Mouse (Mus musculus) spleen, postnatal 14 days (tissue): ENCODE data around the gene Bicc1.
"Not testable (repeated sequence)": the region's sequence is repeated elsewhere in the genome, so short reads cannot be mapped to it uniquely, and the experiment has no call there.

Experiments used
- DNase-seq, 2 experiments: peaks; one replicate each; pipeline ENCODE4 v3.0.0; 2021 to 2022; ENCODE audit warnings: low spot score in 2 of 2

Gene Bicc1

DNA sequence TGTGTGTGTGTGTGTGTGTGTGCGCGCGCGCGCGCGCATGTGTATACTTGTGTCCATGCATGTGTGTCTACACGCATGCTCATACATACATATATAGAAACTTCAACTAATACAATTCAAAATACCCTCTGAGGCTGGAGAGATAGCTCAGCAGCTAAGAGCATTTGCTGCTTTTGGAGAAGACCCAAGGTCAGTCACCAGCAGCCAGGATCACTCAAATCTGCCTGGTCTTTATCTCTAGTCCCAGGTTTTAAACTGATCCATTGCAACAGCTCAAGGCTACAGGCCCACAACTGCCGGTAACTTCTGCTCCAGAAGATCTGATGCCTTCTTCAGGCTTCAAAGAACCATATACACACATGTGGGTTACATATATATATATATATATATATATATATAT, 163.4 kb downstream of the Bicc1 start:
- DNase-seq, result no peak

DNA sequence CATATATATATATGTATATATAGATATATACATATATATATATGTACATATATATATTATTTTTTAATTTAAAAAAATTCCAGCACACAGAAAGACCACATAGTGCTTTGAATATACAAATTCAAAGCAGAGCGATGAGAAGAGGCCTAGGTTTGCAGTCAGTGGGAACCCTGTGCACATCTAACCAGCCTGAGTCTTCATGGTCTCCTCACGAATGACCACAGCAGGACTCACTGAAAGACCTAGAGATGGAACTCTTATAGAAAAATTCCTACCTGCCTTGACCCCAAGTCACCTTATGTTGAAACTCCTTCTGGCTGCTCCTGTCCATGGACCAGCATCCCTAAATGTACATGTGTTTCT, 165.4 kb downstream of the Bicc1 start:
- DNase-seq, result no peak

DNA sequence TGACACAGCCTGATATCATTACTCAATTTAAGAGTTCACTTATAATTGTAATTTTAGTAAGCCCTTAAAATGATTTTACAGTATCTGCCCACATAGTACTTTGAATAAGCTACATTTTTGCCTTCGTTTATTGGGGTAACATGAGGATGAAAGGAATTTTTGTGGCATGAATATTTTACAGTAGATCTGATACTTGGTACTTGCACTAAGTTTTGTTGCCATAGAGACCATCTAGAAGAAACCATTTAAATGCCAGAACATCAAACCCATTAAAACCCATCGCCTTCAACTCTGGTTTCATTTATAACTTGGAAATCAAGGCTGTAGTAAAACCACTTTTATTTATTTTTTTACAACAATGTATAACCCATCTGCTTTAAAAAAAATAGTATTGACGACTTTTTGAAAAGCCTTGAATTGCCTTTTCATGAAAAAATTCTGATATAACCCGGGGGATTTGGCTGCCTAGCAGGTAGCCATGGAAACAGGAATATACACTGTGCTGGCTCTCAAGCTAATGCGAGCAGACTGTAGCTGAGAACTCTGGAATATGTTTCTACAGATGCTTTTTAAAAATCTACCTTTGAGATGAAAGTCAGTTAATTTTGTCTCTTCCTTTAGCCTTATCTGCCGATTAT, 165.9 kb downstream of the Bicc1 start:
- no peak for DNase-seq

DNA sequence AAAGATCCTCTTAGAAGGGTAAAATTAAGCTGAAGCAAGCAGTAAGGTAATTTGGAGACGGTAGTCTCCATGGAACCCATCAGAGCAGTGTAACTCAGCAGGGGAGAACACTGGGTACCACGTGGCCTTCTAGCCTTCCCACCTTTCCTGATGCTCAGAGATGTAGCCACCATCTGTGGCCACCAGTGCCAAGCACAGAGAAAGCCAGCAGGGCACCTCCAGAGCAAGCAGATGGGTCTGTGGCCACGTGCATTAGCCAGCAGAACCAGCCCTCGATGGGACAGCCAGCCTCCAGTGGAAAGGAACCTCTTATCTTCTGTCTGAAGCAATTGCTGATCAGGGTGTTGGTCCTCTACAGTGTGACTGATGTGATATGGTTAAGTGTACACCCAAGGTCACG, 172.1 kb downstream of the Bicc1 start:
- no peak for DNase-seq

DNA sequence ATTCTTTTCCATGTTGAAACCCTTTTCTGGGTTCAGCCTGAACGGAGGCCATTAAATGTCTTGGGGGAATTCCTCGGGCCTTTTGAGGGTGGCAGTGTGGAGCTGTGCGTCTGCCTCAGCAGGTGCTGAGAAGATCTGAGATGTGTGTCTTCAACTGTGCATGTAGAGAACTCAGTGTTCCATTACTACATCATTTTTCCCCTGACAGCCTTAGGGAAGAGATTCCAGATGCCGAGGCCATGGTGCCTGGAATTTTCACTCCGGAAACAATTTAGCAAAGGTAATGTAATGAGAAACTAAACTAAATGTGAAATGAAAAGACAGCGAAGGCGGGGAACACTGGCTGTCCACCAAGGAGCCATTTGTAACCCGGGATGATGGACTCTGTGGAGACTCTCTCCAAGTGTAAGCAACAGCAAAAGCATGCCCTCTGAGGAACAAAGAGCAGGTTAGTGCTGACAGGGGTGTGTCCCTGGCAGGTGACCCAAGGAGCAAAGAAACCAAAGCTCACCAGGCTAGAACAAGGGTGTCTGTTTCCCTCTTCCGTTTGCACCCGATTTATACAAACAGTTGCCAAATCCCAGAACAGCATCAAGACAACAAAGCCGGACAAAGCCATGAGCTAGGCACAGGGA, 176.3 kb downstream of the Bicc1 start:
- no peak for DNase-seq

DNA sequence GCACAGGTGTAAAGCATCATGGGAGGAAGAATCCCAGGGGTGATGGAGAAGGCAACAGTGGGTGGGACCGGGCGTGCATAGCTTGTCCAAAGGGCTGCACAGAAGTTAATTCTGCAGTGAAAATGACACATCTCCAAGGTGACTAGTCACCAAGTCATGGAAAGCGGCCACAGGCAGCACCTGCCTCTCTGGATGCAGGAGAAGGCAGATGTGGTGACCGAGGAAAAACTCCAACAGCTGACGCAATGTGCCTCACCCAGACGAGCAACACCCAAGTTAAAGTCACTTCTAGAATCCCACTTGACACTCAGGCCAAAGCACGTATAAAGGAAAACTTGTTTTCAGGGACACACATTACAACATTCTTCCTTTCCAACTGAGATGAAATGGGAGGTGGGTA, 177.3 kb downstream of the Bicc1 start:
- no peak for DNase-seq

DNA sequence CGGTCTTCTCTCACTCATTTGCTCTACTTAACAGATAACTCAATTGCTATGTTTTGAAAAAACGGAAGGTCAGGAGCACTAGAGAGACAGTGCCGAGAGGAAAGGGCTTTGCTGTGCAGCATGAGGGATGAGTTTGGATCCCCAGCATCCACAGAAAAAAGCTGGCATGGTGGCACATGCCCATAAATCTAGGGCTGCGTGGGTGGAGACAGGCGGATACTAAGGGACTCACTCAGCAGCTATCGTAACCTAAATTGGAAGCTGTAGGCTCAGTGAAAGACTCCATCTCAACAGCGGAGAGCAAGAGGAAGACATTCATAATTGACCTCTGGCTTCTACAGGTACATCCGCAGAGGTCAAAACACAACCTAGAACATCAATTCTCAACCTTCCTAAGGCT, 179.8 kb downstream of the Bicc1 start:
- DNase-seq, result no peak

DNA sequence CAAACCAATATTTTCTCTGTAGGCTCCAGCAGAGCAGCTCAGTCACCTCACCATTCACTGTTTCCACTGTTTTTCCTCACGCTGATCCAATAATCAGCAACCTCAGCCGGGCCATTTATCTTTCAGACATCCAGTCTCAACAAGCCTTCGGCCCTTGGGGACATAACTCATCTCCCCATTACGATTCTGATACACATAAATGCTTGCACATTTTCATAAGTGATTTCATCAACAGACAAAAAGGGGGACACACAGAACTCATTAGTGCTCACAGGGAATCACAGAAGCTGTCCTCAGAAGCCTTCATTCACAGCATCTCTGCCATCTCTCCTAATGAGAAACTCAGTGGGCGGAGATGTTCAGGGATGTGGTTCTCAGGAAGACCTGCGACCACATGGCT, 182.4 kb downstream of the Bicc1 start:
- DNase-seq, result no peak

DNA sequence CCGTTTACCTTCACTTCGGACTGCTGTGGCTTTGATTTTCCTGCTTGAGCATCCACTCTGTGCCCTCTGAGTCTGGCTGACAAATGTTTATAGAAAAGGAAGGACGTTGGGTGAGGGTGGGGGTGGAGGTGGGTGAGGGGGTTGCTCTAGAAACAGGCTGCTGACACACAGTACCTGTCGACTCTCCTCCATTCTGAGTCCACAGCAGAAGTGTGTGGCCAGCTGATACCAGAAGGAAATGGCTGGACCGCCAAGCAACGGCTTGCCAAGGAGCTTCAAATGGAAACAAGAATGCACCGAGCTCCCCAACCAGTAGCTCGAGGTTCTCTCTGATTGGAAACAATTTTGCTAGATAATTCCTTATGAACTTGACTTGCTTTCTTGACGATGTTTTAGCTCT, 182.9 kb downstream of the Bicc1 start:
- no peak for DNase-seq

DNA sequence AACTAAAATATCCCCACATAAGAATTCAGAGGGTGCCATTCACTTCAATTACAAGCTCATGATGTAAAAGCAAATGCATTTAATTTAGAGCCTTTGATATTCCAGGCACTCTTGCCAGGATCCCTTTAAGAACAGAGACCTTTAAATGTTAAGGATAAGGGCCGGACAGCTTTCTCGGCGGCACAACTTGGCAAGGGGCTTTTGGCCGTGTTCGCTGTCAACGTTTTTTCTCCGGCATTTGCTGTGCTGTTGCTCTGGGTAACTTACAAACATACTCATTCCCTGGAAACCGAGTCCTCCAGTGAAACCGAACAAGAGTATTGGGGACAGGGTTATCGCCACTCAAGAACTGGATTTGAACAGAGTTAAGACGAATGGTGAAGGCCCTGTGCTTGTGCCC, 188.3 kb downstream of the Bicc1 start:
- no peak for DNase-seq

DNA sequence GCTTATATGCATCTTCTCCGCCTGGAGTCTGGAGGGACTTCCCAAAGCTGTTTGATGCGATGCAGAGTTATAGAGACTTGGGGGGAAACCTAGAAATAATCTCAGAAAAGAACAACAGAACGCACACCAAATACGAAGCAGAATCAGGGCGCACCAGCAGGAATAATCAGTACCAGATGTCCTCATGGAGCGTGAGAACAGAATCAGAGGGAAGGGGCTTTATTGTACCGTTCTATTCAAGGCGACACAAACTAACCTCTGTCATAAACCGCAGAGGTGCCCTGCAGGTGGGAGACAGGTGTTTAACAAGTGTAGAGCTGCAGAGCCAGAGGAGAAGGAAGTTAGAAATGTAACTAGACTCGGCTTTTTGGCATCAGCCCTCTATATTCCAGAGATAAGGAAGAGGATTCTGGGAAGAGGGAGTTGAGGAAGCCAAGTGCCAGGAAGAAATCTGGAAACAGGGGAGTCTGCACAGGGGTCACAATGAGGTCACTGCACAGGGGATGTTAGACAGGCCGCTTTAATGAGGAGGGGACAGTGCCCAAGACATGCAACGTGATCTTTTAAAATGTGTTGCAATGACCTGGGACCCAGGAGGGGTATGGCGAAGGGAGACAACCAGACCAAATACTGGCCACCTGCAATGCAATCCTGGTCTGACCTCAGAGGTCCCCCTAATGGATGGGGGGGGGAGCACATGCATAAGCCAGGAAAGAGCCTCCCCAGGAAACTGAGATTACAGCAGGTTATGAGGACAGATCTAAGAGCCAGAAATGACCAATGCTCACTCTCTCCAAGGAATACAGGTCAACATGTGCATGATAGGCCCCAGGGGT, 190.4 kb downstream of the Bicc1 start:
- no peak for DNase-seq

DNA sequence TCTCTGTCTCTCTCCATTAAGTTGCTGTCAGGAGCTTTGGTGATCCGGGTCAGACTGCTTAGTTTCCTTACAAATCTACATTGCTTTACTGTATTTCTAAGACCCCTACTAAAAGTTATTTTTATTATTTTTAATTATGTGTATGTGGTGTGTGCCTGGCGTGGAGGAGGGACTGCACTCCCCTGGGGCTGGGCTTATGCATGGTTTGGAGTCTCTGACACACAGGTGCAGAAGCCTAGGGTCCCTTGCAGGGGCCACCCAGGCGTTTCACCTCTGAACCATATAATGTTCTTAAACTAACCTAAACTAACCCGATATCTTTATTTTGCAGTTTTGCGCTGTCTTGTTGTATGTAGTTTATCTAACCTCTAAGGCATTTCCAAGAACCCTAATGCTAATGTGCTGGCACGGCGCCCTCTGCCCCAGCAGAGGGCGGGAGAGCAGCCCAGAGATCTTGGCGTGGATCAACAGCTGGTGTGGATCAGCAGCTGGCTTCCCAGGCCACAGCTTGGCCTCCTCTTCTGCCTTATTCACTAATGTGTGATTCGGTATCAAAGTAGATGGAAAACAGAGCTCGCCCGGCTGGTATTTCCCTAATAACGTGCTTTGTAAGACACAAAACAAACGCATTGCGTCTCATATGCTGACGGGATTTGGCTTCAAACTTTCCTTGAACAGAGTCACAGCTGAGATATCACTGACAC, 192.7 kb downstream of the Bicc1 start:
- DNase-seq, result no peak

DNA sequence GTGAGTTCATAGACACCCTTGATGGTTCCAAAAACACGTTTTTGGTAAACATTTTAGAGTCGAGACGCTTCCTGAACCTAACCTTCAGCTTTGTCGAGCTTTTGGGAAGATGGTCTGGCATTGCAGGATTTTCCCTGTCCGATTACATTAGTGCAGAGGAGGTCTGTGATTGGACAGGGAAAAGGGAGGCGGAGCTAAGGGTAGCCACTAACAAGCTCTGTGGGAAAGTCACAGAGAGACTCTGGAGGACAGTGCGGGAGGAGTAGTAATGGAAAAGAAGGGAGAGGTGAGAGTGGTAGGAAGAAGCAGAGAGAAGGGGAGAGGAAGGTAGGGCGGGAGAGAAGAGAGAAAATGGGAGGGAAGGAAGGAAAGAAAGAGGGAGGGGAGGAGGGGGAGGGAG, 194.8 kb downstream of the Bicc1 start:
- no peak for DNase-seq

DNA sequence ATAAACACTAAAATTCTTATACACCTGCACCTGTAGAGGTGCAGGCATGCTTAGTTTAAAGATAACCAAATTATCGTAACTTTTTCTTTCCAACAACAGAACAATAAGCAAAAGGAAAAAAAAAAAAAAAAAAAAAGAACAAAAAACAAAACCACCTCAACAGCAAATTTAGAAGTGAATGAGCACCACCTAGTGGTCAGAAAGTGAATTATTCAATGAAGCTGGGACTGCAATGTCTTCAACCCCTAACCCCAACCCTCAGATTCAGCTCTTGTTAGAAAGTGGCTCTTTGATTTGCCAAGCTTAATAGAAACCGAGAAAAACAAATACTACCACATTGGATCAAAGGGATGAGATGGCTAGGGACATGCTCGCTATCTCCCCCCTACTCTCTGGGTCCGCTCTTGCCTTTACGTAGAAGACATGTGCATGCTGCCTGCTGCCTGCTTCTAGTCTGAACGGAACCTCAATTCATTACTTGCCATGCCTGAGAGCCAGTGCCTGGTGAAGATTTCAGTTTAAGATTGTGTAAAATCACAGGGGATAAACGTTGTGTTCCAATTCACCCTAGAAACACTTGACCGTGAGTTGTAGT, 195.8 kb downstream of the Bicc1 start:
- no peak for DNase-seq

DNA sequence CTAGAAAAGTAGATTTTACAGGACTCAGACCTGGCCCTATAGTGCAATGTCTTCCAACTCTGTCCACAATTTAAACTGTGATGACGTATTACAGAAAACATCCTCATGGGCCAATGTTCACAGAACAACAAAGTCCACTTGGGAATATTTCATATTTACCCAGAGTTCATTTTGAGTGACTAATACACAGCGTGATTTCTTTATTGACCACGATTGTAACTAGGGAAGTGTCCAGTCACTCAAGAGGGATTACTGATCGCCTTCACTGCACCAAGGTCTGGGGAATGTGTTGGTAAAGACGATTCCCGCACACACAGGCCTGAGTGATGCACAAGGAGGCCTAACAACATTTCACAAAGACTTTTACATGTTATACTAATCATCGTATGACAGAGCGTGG, 197.9 kb downstream of the Bicc1 start:
- DNase-seq, result no peak

DNA sequence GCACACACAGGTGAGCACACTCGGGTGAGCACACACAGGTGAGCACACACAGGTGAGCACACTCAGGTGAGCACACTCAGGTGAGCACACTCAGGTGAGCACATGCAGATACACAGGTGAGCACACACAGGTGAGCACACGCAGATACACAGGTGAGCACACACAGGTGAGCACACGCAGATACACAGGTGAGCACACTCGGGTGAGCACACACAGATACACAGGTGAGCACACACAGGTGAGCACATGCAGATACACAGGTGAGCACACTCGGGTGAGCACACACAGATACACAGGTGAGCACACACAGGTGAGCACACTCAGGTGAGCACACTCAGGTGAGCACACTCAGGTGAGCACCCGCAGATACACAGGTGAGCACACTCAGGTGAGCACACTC, 199.1 kb downstream of the Bicc1 start:
- not testable (repeated sequence) for DNase-seq

DNA sequence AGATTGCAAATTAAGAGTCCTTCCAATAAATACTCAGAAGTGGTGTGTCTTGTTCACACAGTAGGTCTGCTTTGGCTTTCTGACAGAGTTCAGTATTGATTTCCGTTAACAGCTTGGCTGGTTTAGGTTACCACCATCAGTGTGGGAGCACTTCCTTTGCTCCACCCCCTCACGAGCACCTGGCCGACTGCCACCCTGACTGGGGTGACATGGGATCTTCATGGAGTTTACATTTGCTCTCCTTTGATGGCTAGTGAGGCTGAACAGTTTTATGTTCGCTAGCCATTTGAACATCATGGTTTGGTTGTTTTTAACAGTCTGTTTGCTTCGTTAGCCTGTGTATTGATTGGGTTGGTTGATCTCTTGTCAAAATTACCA, 206.7 kb downstream of the Bicc1 start:
- no peak for DNase-seq

DNA sequence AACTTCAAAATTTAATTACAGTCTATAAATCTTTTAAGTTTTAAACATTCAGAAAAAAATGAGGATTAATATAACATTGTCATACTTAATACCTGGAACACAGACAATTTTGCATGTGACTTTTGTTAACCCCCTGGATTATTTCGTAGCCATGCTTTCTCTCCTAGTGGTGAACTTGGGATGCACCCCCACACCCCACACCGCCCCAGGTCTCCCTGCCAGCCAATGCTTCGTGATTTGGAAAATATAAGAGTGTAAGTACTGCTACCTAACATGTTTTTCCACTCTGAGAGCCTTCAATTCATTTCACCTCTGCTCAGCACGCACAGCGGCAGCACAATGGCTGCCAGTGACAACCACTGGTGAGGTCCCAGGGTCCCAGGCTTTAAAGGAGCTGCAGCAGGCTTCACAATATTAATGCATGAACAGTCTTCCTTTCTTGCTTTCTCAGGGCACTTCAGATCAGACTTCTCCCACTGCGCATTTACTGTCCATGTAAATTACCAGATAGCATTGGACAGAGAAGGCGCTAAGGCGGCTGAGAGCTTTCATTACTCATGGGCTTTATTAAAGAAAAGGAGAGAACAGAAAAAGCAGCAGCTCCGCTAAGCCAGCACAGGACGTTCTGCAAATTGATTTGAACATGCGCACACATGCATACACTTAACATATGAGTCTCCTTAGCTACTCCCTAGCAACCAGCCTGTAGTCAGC, 207.3 kb downstream of the Bicc1 start:
- DNase-seq, result no peak

DNA sequence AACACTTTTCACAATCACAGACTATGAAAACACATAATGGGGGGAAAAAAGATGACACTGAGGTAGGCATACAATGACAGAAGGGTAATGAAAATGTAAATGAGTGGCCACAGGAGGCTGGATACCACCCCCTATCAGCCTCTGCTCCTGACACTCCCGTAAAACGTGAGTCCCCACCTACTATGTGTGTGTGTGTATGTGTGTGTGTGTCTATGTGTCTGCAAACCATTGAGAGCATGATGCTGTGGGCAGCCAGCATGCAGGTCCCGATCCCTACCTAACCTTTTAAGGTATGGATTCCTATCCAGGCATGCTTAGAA, 209.4 kb downstream of the Bicc1 start:
- no peak for DNase-seq

DNA sequence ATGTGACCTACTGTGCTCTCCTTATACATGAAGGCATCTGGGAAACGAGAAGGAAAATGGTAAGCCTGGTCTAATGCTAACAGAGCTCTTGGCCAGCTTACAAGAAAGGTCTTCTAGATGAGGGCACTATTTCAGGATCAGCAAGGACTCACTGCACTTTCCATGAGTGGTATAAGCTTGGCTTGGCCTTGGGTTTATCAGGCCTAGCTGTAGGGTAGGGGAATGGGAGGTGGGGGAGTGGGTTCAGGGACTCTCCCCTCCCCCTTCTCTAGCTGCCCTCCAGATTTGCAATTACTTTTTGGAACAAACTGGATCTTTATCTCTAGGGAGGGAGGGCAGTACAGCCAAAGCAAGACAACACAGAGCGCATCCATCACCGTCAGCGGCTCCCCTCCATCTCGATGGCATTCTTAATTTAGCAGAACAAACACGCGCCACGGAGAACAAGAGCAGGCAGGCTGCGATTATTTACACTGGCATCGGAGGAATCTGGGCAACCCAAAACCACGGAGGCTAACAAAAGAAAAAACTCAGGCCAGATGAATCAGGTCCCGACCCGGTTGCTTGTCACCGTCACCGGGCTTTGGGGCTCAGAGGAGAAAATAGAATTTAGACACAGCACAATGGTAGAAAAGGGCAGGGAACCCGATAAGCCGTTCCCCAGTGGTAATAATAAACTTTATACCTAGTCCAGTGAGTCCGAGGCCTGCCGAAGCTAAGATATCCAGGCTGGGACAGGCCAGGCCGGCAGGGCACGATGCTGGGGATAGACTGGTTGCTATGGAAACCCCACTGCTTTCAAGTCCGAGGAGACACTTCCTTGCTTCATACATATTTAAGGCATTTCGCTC, 210.0 kb downstream of the Bicc1 start:
- no peak for DNase-seq

DNA sequence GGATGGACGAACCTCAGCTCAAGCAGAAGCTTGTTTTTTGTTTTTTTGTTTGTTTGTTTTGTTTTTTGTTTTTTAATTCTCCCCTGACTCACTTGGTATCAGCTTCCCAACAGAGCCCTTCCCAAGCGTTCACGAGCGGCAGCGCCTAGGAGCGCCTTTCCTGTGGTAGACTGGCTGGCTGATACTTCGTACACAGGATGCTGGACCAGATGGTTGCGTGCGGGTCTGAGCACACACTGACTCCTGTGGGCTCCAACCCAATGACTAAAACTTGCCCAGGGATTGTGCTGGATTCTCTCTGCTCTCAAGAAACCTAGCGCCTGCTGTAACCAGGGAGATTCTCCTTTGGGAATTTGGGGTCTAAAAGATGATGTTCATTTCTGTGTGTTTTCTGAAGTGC, 211.2 kb downstream of the Bicc1 start:
- no peak for DNase-seq
